Mouse (Mus musculus) macrophage (primary cell): Measurements from ENCODE around the gene Ppt1. TPM values are rescaled to one million over a fixed set of nuclear protein-coding genes. Genes with fewer than 3 reads are reported as not detected.
A peak's percentile ranks its signal among the peaks of the same experiment; 100 is the strongest.

Source experiments
- H3K27ac ChIP-seq: fragments of 350-480 bp; formaldehyde crosslinking; 2 replicates; pipeline ENCODE4 v1.9.0; 2021
- H3K36me3 ChIP-seq: fragments of 350-480 bp; formaldehyde crosslinking; 2 replicates; pipeline ENCODE4 v1.9.0; 2021; ENCODE audit errors: inconsistent target
- H3K4me3 ChIP-seq: fragments of 350-480 bp; formaldehyde crosslinking; 2 replicates; pipeline ENCODE4 v1.9.0; 2021; ENCODE audit errors: inconsistent target
- H3K79me2 ChIP-seq: fragments of 350-480 bp; formaldehyde crosslinking; 2 replicates; pipeline ENCODE4 v1.9.0; 2021; ENCODE audit errors: inconsistent target
- WGBS: methylation state at CpG from one replicate; pipeline ENCODE4 v1.1.7; 2026; ENCODE audit warnings: inconsistent platforms; ENCODE audit not compliant: missing documents; 5-methylcytosine and 5-hydroxymethylcytosine counted together
- polyA plus RNA-seq: library from polyadenylated mRNA; stranded (reverse); fragments of 250-400 nt; gene quantifications from 3 replicates; pipeline ENCODE4 v1.2.4, GENCODE M21; 2018; ENCODE audit warnings: inconsistent platforms

Gene Ppt1
- polyA plus RNA-seq, 1 experiment from 2014 or later: 164 TPM

- WGBS: 56% methylated on average over 3 of the region's 3 CpGs
- Histone ChIP-seq H3K36me3 (no peaks in the 10 kb centered on the region), H3K27ac (peak overlapping the region; percentile 100), H3K79me2 (peaks cover 81% of the 10 kb centered on the region), H3K4me3 (no peak overlapping the region)
Observed at GRCm38 (mm10) chr4:122882544-122882943, 46.5 kb downstream of the Ppt1 start.

- WGBS: 61% methylated on average over 3 of the region's 3 CpGs
- no peaks in the 10 kb centered on the region for H3K36me3 ChIP-seq
- H3K4me3 ChIP-seq: peak overlapping the region; percentile 100
- H3K79me2 ChIP-seq: peaks cover 74% of the 10 kb centered on the region
- peak overlapping the region; percentile 100 for H3K27ac ChIP-seq
Observed at GRCm38 (mm10) chr4:122883294-122883693, 47.3 kb downstream of the Ppt1 start.

- Histone ChIP-seq H3K4me3 (peak overlapping the region; percentile 100), H3K36me3 (no peaks in the 10 kb centered on the region), H3K79me2 (peaks cover 66% of the 10 kb centered on the region), H3K27ac (peak overlapping the region; percentile 100)
- WGBS: 0% methylated on average over 2 of the region's 2 CpGs
Observed at GRCm38 (mm10) chr4:122884051-122884450, 48.0 kb downstream of the Ppt1 start.

DNA sequence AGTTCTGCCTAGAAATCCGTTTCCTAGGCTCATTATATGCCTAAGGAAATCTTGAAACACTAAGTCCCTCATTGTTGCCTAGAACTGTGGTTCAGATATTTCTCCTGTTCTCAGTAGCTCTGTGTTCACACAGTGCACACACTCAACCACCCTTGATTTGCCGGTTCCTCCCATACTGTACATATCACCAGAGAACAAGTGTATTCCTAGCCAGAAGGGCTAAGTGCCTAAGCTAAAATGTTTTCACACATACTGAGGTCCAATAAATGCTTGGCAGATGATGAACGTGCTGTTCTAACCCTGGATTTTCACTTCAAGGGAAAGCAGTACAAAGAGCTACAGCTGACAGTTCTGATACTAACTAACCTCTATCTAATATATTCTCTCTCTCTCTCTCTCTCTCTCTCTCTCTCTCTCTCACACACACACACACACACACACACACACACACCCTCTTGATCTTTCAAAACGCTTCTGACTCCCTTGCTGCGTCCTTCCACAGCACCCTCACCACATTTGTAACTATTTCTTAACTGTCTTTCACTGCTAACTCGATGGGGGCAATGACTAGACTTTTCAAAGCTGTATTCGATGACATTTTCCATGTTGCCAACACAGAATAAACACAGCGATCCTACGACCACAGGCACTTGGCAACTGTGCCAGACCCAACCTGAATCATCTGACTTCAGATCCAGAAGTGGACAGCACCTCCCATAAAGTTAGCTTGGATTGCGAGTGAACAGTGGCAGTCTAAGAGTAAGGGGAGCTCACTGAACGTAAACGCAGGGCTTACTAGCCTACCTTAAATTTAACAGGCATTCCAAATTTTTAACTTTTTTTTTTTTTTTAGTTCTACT, 48.7 kb downstream of the Ppt1 start:
- H3K4me3 ChIP-seq: peak overlapping the region; percentile 100
- peaks cover 59% of the 10 kb centered on the region for H3K79me2 ChIP-seq
- H3K27ac ChIP-seq: peak overlapping the region; percentile 100
- WGBS: 2% methylated on average over 12 of the region's 12 CpGs
- H3K36me3 ChIP-seq: no peaks in the 10 kb centered on the region

DNA sequence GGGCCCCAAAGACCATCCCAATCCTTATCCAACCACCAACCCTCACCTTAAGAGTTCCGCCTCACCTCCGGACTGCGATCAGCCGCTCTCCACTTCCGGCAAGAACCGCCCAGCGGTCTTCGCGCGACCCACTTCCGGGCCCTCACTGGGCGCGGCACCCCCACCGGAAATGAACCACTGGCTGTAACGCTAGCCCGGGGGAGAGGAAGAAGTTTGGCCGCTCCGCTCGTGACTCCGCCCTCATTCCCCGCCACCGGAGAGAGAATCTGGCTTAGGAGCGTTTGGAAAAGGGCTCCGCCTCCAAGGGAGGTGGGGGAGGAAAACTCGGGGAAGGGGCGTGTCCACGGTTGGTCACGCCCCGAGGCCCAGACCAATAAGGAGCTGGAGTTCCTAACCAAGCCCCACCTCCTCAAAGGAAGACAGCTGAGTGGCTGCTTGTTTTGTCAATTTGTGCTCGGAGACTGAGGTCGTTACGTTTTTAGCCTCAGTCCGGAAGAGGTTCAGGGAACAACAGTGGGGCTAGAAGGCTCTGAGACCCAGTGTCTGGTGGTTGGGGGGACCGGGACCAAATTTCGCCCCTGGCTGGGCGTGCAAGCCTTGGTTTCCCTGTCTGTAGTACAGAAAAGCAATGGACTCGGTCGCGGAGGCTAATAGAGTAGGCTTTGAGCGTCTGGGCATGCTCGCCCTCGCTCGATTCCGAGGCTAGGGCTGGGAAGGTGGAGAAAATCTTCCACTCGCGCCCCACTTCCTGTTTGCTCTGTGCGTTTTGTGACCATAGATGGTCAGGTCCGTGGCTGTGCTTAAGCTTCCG, 49.9 kb downstream of the Ppt1 start, which contains the start of gene Cap1:
Gene Cap1, minus strand, starts transcription at position 289 of the 811 bp plus-strand sequence.
- peak within 1 kb of the TSS; percentile 100 for H3K27ac ChIP-seq

DNA sequence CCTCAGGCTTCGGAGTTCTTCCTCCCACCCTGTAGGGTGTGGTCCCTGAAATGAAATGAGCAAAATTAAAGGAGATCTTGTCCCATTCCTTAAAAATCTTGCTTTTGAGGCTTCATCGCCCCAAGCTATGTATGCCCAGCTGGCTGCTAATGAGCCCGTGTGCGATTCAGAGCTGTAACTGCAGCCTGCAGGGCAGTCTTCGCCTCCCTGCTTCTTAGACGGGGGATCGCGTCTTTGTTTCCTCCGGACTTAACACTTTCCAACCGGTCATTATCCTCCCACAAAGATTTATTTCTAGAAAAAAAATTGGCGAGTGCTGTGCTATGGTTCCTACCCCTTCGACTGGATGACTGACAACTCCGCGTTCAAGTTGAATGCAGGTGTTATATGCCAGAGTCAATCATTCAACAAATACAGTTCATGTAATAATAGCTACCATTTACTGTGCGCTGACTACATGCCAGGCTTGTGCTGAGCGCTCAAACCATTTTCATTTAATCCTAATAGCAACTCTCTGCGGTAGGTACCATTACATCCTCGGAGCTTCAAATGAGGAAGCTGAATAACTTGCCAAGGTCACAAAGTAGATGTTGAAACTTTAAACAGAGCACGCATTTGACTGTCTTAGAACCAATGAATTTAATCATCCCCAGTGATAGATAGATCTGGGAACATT, 50.7 kb downstream of the Ppt1 start:
- H3K27ac ChIP-seq: peak overlapping the region; percentile 100
- WGBS: 0% methylated on average over 19 of the region's 19 CpGs
- no peaks in the 10 kb centered on the region for H3K36me3 ChIP-seq
- H3K4me3 ChIP-seq: peak overlapping the region; percentile 100
- peaks cover 39% of the 10 kb centered on the region for H3K79me2 ChIP-seq

More for the DNA sequence above, 49.9 kb downstream of the Ppt1 start, which contains the start of gene Cap1:
- Histone ChIP-seq H3K79me2 (peaks cover 47% of the 10 kb centered on the region), H3K4me3 (peak within 1 kb of the TSS; percentile 100), H3K36me3 (no peaks in the 10 kb centered on the region)
- 2% methylated on average over 46 of the region's 49 CpGs for WGBS

- H3K4me3 ChIP-seq: no peak overlapping the region
- H3K79me2 ChIP-seq: peaks cover 33% of the 10 kb centered on the region
- peak overlapping the region; percentile 100 for H3K27ac ChIP-seq
- 89% methylated on average over 2 of the region's 2 CpGs for WGBS
- no peaks in the 10 kb centered on the region for H3K36me3 ChIP-seq
Observed at GRCm38 (mm10) chr4:122887336-122887735, 51.3 kb downstream of the Ppt1 start.

DNA sequence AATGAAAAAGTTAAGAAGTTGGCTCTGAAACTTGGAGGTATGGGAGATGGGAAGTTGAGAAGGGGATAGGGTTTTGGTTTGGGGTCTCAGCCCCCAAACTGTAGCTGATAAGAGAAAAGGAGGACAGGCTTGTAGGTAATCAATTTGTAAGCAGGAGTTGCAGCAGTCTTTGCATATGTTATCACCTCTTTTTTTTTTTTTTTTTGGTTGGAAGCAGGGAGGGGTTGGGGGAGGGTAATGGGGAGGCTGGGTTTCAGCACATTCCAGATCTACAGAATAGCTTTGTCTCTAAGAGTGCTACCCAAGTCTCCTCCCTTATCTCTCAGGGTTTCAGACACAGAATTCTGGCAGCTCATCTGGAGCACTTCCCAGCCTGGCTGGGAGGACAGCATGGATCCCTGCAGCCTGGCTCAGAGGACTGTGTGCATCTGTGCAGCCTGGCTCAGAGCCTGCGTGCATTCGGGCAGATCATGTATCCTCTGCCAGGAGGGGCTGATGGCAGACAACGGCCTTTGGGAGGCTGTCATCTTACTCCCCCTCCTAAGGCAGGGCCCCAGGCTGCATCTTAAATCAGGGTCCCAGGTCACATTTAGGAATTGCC, 54.9 kb downstream of the Ppt1 start:
- Histone ChIP-seq H3K27ac (peak overlapping the region; percentile 93), H3K36me3 (no peaks in the 10 kb centered on the region), H3K4me3 (no peak overlapping the region), H3K79me2 (no peaks in the 10 kb centered on the region)
- 87% methylated on average over 3 of the region's 3 CpGs for WGBS

DNA sequence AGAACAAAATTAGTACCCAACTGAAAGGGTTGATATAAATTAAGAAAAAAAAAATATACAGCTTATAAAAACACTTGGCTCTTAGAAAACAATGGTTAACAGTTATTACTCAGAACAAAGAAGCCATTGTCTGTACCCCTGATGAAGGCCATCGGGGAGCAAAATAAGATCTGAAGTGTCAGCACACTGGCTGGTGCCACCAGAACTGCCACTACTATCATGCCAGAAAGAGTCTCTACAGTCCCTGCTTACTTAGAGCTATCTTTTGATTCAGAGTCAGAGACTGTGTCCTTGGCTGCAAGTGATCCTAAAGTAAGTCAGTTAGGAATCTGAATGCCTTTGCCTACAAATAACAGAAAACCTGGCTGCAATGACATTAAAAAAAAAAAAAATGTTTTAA, 55.6 kb downstream of the Ppt1 start:
- H3K36me3 ChIP-seq: no peaks in the 10 kb centered on the region
- no peak overlapping the region for H3K4me3 ChIP-seq
- peak overlapping the region; percentile 93 for H3K27ac ChIP-seq
- no peaks in the 10 kb centered on the region for H3K79me2 ChIP-seq
- WGBS: 75% methylated on average over 1 of the region's 1 CpGs

GRCm38 (mm10) chr4:122892157-122892556, 56.1 kb downstream of the Ppt1 start:
- Histone ChIP-seq H3K36me3 (no peaks in the 10 kb centered on the region), H3K27ac (peak overlapping the region; percentile 93), H3K4me3 (peak overlapping the region; percentile 1; the same call in 1 of the 2 replicates), H3K79me2 (no peaks in the 10 kb centered on the region)
- WGBS: 3% methylated on average over 5 of the region's 5 CpGs

DNA sequence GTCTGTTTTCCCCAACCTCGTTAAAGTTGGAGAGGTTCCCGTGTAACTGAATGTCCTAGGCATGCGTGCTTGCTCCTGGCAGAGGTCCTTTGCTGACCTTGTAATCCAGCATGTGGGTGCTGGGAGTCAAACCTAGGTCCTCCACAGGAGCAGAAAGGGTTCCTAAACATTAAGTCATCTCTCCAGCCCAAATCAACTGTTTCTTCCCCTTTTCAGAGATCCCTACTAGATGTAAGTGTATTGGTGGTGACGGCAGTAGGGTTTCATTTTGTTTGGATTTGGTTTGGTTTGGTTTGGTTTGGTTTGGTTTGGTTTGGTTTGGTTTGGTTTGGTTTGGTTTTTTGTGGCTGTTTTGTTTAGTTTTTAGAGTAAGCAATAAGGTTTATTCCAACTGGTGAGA, 61.7 kb downstream of the Ppt1 start:
- 74% methylated on average over 4 of the region's 4 CpGs for WGBS
- Histone ChIP-seq H3K4me3 (no peak overlapping the region), H3K27ac (0 out of 2 replicates have a peak overlapping the region, but pooled peaks have one; percentile 12), H3K79me2 (no peaks in the 10 kb centered on the region), H3K36me3 (no peaks in the 10 kb centered on the region)

DNA sequence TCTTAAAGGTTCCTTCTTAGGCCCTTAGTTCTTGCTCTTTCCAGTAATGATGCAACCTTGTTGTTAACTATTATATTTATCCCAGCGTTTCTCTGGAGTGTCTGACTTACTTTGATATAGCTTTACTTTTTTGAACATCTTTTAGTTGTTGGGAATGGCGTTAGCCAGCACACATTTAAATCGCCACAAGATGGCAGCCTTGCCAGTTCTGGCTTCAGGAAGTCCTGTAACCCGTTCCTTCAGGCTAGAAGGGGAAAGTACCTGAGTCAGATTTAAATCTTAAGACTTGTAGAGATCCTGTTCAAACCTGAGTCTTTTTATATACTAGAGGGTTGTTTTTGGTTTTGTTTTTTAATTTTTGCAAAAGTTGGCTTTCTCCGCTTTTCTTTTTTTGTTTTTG, 62.3 kb downstream of the Ppt1 start:
- 0 out of 2 replicates have a peak overlapping the region, but pooled peaks have one; percentile 12 for H3K27ac ChIP-seq
- no peaks in the 10 kb centered on the region for H3K36me3 ChIP-seq
- H3K79me2 ChIP-seq: no peaks in the 10 kb centered on the region
- H3K4me3 ChIP-seq: no peak overlapping the region
- WGBS: 13% methylated on average over 5 of the region's 5 CpGs

DNA sequence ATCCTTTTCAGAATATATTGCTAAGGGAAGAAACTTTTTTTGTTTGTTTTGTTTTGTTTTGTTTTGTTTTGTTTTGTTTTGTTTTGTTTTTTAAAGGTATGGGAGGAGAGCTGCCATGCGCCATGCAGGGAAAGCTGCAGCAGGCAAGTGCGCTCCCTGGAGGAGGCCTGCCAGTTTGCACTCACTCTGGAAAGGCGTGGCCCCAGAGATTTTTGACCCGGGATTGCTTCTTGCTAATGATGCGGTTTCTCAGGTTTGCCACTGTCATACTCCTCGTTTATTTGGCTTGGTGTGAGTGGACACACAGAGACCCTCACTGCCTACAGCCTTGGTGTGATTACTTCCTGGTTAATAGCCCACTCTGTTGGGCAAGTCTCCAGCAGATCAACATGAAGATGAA, 66.1 kb downstream of the Ppt1 start:
- 57% methylated on average over 6 of the region's 6 CpGs for WGBS

DNA sequence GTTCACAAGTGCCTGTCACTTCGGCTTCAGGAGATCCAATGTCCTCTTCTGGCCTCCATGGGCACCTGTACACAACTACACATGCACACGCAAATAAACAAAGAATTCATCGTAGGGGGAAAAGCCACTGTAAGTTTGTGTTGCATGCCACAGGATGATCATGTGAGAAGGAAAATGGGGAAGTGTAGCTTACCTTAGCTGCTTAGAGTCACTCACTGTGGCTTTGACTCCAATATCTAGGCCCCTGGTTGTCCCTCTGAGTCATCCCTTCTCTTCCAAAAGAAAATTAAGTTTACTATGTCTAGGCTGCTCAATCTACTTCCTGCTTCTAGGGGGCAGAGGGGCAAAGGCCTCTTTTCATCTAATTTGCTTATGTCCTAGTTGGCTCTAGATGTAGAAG, 67.7 kb downstream of the Ppt1 start:
- Histone ChIP-seq H3K4me3 (no peak overlapping the region), H3K36me3 (no peaks in the 10 kb centered on the region)
- 56% methylated on average over 3 of the region's 3 CpGs for WGBS

More for the DNA sequence above, 66.1 kb downstream of the Ppt1 start:
- Histone ChIP-seq H3K79me2 (no peaks in the 10 kb centered on the region), H3K4me3 (no peak overlapping the region), H3K27ac (no peak overlapping the region), H3K36me3 (no peaks in the 10 kb centered on the region)

More for the DNA sequence above, 67.7 kb downstream of the Ppt1 start:
- Histone ChIP-seq H3K27ac (no peak overlapping the region), H3K79me2 (no peaks in the 10 kb centered on the region)
